Mouse (Mus musculus) MEL (cell line): ENCODE data around the gene Vcl. TPM values are rescaled to one million over a fixed set of nuclear protein-coding genes. Genes with fewer than 3 reads are reported as not detected.

ENCODE experiments used
- DNase-seq: peaks from one replicate; pipeline ENCODE4 v3.0.0; 2011; ENCODE audit warnings: low read depth, low spot score
- H3K27ac ChIP-seq: 2 replicates; pipeline ENCODE4 v1.5.1; 2012; ENCODE audit warnings: low read depth, mild to moderate bottlenecking, control low read depth, low read length, moderate library complexity; ENCODE audit not compliant: control insufficient read depth
- H3K27me3 ChIP-seq, 2 experiments: fragments of 150-350 bp in 1 of 2; sonication (generic) in 1 of 2; 2 replicates each; pipeline ENCODE4 v1.6.1; 2012; ENCODE audit warnings: low read length in 2 of 2, mild to moderate bottlenecking in 2 of 2, improper control_type of control experiment in 1 of 2, moderate library complexity in 1 of 2; ENCODE audit not compliant: insufficient read depth in 2 of 2, control insufficient read depth in 1 of 2
- H3K36me3 ChIP-seq, 2 experiments: 2 replicates each; pipeline ENCODE4 v1.6.1; 2012 to 2014; ENCODE audit warnings: low read length in 2 of 2, improper control_type of control experiment in 1 of 2, inconsistent platforms in 1 of 2, mild to moderate bottlenecking in 1 of 2; ENCODE audit not compliant: insufficient read depth in 2 of 2, control insufficient read depth in 1 of 2
- H3K4me1 ChIP-seq, 2 experiments: fragments of 150-350 bp in 1 of 2; sonication (generic) in 1 of 2; 2 replicates each; pipeline ENCODE4 v1.6.1; 2012; ENCODE audit warnings: low read length in 2 of 2, improper control_type of control experiment in 1 of 2, mild to moderate bottlenecking in 1 of 2; ENCODE audit not compliant: insufficient read depth in 2 of 2, control insufficient read depth in 1 of 2
- H3K4me3 ChIP-seq, 2 experiments: fragments of 150-350 bp in 1 of 2; sonication (generic) in 1 of 2; 2 replicates each; pipeline ENCODE4 v1.5.1; 2012; ENCODE audit warnings: low read depth in 2 of 2, low read length in 2 of 2, mild to moderate bottlenecking in 2 of 2, moderate library complexity in 2 of 2, control low read depth in 1 of 2, improper control_type of control experiment in 1 of 2; ENCODE audit not compliant: control insufficient read depth in 1 of 2, insufficient read depth in 1 of 2
- H3K79me2 ChIP-seq: 2 replicates; pipeline ENCODE4 v1.6.1; 2012; ENCODE audit warnings: mild to moderate bottlenecking, low read length, moderate library complexity; ENCODE audit not compliant: control insufficient read depth, poor library complexity, insufficient read depth
- H3K9ac ChIP-seq: 2 replicates; pipeline ENCODE4 v1.6.1; 2012; ENCODE audit warnings: low read depth, mild to moderate bottlenecking, control low read depth, low read length, moderate library complexity; ENCODE audit not compliant: control insufficient read depth, poor library complexity, severe bottlenecking
- H3K9me3 ChIP-seq: fragments of 150-350 bp; sonication (generic); replicated peaks from 2 replicates; pipeline ENCODE4 v1.6.1; 2012; ENCODE audit warnings: mild to moderate bottlenecking, low read length, improper control_type of control experiment, moderate library complexity; ENCODE audit not compliant: insufficient read depth
- CTCF ChIP-seq, 3 experiments: IDR thresholded peaks in 2 of 3; conservative IDR thresholded peaks in 1 of 3; 2 replicates each; pipeline ENCODE4 v1.5.1; 2011 to 2012; ENCODE audit warnings: low read length in 3 of 3, low read depth in 2 of 3, mild to moderate bottlenecking in 2 of 3, improper control_type of control experiment in 1 of 3, inconsistent platforms in 1 of 3, mixed read lengths in 1 of 3, moderate library complexity in 1 of 3; ENCODE audit not compliant: control insufficient read depth in 1 of 3, insufficient read depth in 1 of 3, poor library complexity in 1 of 3, severe bottlenecking in 1 of 3
- ELF1 ChIP-seq: IDR thresholded peaks from 2 replicates; pipeline ENCODE4 v1.6.1; 2014; ENCODE audit warnings: low read depth, mild to moderate bottlenecking, inconsistent platforms, low read length, improper control_type of control experiment, moderate library complexity
- ETS1 ChIP-seq: IDR thresholded peaks from 2 replicates; pipeline ENCODE4 v1.6.1; 2012; ENCODE audit warnings: low read depth, mild to moderate bottlenecking, inconsistent platforms, low read length, improper control_type of control experiment, moderate library complexity
- MAFK ChIP-seq: IDR thresholded peaks from 2 replicates; pipeline ENCODE4 v1.6.1; 2011; ENCODE audit warnings: low read depth, mild to moderate bottlenecking, low read length, improper control_type of control experiment, borderline replicate concordance
- MAZ ChIP-seq: IDR thresholded peaks from 2 replicates; pipeline ENCODE4 v1.6.1; 2012; ENCODE audit warnings: low read depth, mild to moderate bottlenecking, inconsistent platforms, low read length, improper control_type of control experiment
- MXI1 ChIP-seq: IDR thresholded peaks from 2 replicates; pipeline ENCODE4 v1.6.1; 2011; ENCODE audit warnings: mild to moderate bottlenecking, low read depth, low read length, improper control_type of control experiment
- MYB ChIP-seq: IDR thresholded peaks from 2 replicates; pipeline ENCODE4 v1.6.1; 2011; ENCODE audit warnings: mild to moderate bottlenecking, low read depth, low read length, improper control_type of control experiment
- MYC ChIP-seq: IDR thresholded peaks from 2 replicates; pipeline ENCODE4 v1.6.1; 2011; ENCODE audit warnings: low read depth, mild to moderate bottlenecking, low read length, improper control_type of control experiment, moderate library complexity
- NRF1 ChIP-seq: IDR thresholded peaks from 2 replicates; pipeline ENCODE4 v1.6.1; 2014; ENCODE audit warnings: low read depth, mild to moderate bottlenecking, inconsistent platforms, low read length, improper control_type of control experiment, moderate library complexity; ENCODE audit not compliant: poor library complexity, insufficient read depth, severe bottlenecking
- POLR2A ChIP-seq, 2 experiments: IDR thresholded peaks; 2 replicates each; pipeline ENCODE4 v1.6.1; 2011 to 2012; ENCODE audit warnings: low read length in 2 of 2, mild to moderate bottlenecking in 2 of 2, control low read depth in 1 of 2, improper control_type of control experiment in 1 of 2, low read depth in 1 of 2, moderate library complexity in 1 of 2; ENCODE audit not compliant: control insufficient read depth in 1 of 2, insufficient read depth in 1 of 2, poor library complexity in 1 of 2
- POLR2AphosphoS2 ChIP-seq: IDR thresholded peaks from 2 replicates; pipeline ENCODE4 v1.6.1; 2011; ENCODE audit warnings: low read length, improper control_type of control experiment
- RAD21 ChIP-seq: IDR thresholded peaks from 2 replicates; pipeline ENCODE4 v1.6.1; 2011; ENCODE audit warnings: mild to moderate bottlenecking, low read depth, low read length, improper control_type of control experiment
- RCOR1 ChIP-seq: IDR thresholded peaks from 2 replicates; pipeline ENCODE4 v1.6.1; 2012; ENCODE audit warnings: low read depth, mild to moderate bottlenecking, inconsistent platforms, low read length, improper control_type of control experiment
- SMC3 ChIP-seq: IDR thresholded peaks from 2 replicates; pipeline ENCODE4 v1.6.1; 2011; ENCODE audit warnings: low read depth, low read length, improper control_type of control experiment
- TAL1 ChIP-seq: IDR thresholded peaks from 2 replicates; pipeline ENCODE4 v1.6.1; 2012; ENCODE audit warnings: mild to moderate bottlenecking, inconsistent platforms, low read length, moderate library complexity, mixed read lengths
- TBP ChIP-seq: IDR thresholded peaks from 2 replicates; pipeline ENCODE4 v1.8.0; 2011; ENCODE audit warnings: low read depth, low read length, improper control_type of control experiment
- UBTF ChIP-seq: IDR thresholded peaks from 2 replicates; pipeline ENCODE4 v1.6.1; 2012; ENCODE audit warnings: low read depth, mild to moderate bottlenecking, inconsistent platforms, low read length, improper control_type of control experiment, moderate library complexity, borderline replicate concordance; ENCODE audit not compliant: insufficient read depth
- USF2 ChIP-seq, 2 experiments: IDR thresholded peaks; 2 replicates each; pipeline ENCODE4 v1.6.1; 2011 to 2012; ENCODE audit warnings: improper control_type of control experiment in 2 of 2, low read length in 2 of 2, borderline replicate concordance in 1 of 2, inconsistent platforms in 1 of 2, low read depth in 1 of 2, mild to moderate bottlenecking in 1 of 2; ENCODE audit not compliant: insufficient read depth in 1 of 2
- polyA plus RNA-seq, 2 experiments: library from polyadenylated mRNA; stranded (reverse) in 1 of 2; unstranded in 1 of 2; fragments of >175 nt in 1 of 2; fragments of >200 nt in 1 of 2; gene quantifications; 2 replicates each; pipeline versions ENCODE4 v1.2.1 to v1.2.4; 2012; ENCODE audit warnings: low replicate concordance in 2 of 2, low read depth in 1 of 2; ENCODE audit not compliant: insufficient read length in 2 of 2, insufficient read depth in 1 of 2, missing spikeins in 1 of 2
- total RNA-seq: library from RNA; depleted of rRNA; stranded (reverse); fragments of 300-350 nt; gene quantifications from 2 replicates; pipeline ENCODE4 v1.2.3, GENCODE M21; 2012

The Vcl gene
- total and polyA plus RNA-seq, 3 experiments, result 11.7 to 30.3 TPM; not detected in 1

DNA sequence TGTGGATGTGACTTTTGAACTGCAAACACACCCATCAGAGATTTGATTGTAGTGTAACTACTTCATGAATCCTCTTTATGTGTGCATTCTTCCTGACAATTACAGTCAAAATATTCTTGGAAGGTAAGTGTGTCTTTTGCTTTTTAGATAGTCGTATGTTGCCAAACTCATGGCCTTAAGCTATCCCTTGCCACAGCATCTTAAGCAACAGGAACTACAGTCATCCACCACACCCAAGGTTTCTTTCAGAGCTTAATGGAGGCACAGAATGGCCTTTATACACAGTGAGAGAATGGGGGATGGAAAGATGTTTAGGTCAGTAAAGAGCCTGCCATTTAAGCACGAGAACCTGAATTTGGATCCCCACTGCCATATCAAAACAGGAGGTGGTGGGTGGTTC, 118.6 kb downstream of the Vcl start:
- no peaks in the 10 kb centered on the region; a peak in 1 of 4 replicates for H3K4me1 ChIP-seq
- H3K9me3 ChIP-seq, result no peaks in the 10 kb centered on the region
- no peaks in the 10 kb centered on the region for H3K36me3 ChIP-seq
- H3K4me3 ChIP-seq, result no peak overlapping the region
- H3K27ac ChIP-seq, result no peak overlapping the region
- TF ChIP-seq TAL1 (no peak), UBTF (no peak), CTCF (IDR thresholded peaks at IDR 0.05 in 2 of 3, conservative IDR thresholded peaks at IDR 0.05 in 1 of 3; ENCODE audit: control insufficient read depth in 1 of 3, insufficient read depth in 1 of 3, low read depth in 2 of 3, low read length in 3 of 3, poor library complexity in 1 of 3, severe bottlenecking in 1 of 3) (no peak), ETS1 (no peak), MAFK (no peak), NRF1 (no peak), MYC (no peak), POLR2AphosphoS2 (no peak), RCOR1 (no peak), MAZ (no peak), MXI1 (no peak), TBP (no peak)
- H3K27me3 ChIP-seq, result no peaks in the 10 kb centered on the region
- no peak for DNase-seq
- peaks cover 26% of the 10 kb centered on the region for H3K79me2 ChIP-seq
- H3K9ac ChIP-seq, result no peak overlapping the region

DNA sequence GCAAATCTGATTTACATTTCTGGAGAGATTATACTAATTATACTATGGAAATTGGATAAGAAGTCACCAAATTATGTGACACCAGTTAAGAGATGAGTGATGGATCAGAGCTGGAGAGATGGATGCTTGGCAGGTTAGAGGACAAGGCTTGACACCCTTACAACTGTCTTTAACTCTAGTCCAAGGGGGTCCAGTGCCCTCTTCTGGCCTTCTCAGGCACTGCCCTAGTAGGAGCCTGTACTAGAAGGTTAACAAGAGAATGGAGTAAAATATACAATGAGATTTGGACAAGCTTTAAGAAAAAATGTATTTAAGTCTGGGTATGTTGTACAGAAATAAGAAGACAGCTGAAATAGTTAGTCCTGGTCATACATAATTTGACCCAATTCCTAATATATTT, 119.7 kb downstream of the Vcl start:
- no peaks in the 10 kb centered on the region for H3K27me3 ChIP-seq
- H3K4me3 ChIP-seq, result no peak overlapping the region
- TF ChIP-seq USF2 (IDR thresholded peaks at IDR 0.05; ENCODE audit: borderline replicate concordance in 1 of 2, insufficient read depth in 1 of 2, low read depth in 1 of 2, low read length in 2 of 2) (no peak), POLR2A (IDR thresholded peaks at IDR 0.05; ENCODE audit: control insufficient read depth in 1 of 2, insufficient read depth in 1 of 2, low read depth in 1 of 2, low read length in 2 of 2, poor library complexity in 1 of 2) (no peak), SMC3 (peak; percentile 58), CTCF (IDR thresholded peaks at IDR 0.05 in 2 of 3, conservative IDR thresholded peaks at IDR 0.05 in 1 of 3; ENCODE audit: control insufficient read depth in 1 of 3, insufficient read depth in 1 of 3, low read depth in 2 of 3, low read length in 3 of 3, poor library complexity in 1 of 3, severe bottlenecking in 1 of 3) (peak; percentile 55 to 64 (median 64)), MYB (no peak), ELF1 (no peak), RAD21 (peak; percentile 41)
- peaks cover 0 to 6% of the 10 kb centered on the region in 2 experiments; a peak in 2 of 4 replicates for H3K36me3 ChIP-seq
- H3K9me3 ChIP-seq, result no peaks in the 10 kb centered on the region
- H3K9ac ChIP-seq, result no peak overlapping the region
- peaks cover 34% of the 10 kb centered on the region for H3K79me2 ChIP-seq
- H3K4me1 ChIP-seq, result peaks cover under 1 to 8% of the 10 kb centered on the region in 2 experiments; a peak in 3 of 4 replicates
- no peak overlapping the region for H3K27ac ChIP-seq
- peak; percentile 67 for DNase-seq
